Comparison of ENCODE assay signal across 28 mouse cellular contexts in the genomic region with DNA sequence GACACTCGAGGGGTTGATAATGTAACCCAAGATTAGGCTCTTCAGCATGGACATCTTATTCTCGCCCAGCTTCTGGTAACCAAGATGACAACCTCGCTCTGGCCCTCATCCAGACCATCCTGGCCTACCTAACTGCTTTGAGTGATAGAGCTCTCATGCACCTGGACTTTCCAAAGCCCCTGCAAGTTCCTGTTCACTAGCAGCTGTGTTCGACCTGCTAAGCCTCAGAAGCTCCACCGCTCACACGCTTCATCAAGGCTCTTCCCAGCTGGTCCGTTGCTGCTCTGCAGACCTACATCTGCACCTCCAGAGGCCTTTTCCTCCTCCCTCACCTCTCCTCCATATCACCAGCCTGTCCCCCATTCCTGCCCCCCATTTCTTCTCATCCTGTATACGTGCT.
"Had no signal": no experiment of that assay in that cellular context is flagged by ENCODE, and none has a peak within 500 bp of the region (broad histone marks: within the 10 kb centered on the region; RNA-seq: fewer than 3 reads in every experiment).

No protein-coding gene starts in this region.

- ATAC-seq: forebrain, embryonic 13.5 days; forebrain, embryonic 14.5 days; forebrain, embryonic 15.5 days; forebrain, embryonic 16.5 days; forebrain, postnatal 0 days had no signal

- H3K27me3 ChIP-seq: embryonic facial prominence, embryonic 12.5 days; embryonic facial prominence, embryonic 13.5 days; embryonic facial prominence, embryonic 15.5 days; forebrain, embryonic 12.5 days; forebrain, embryonic 13.5 days; forebrain, embryonic 15.5 days had no signal

- H3K36me3 ChIP-seq: embryonic facial prominence, embryonic 10.5 days; embryonic facial prominence, embryonic 12.5 days; embryonic facial prominence, embryonic 13.5 days; embryonic facial prominence, embryonic 15.5 days; forebrain, embryonic 10.5 days; forebrain, embryonic 12.5 days; forebrain, embryonic 15.5 days had no signal

- H3K4me3 ChIP-seq: embryonic facial prominence, embryonic 10.5 days; embryonic facial prominence, embryonic 12.5 days; embryonic facial prominence, embryonic 13.5 days; embryonic facial prominence, embryonic 15.5 days; erythroblast, embryonic 14.5 days; forebrain, embryonic 10.5 days; forebrain, embryonic 12.5 days; forebrain, embryonic 13.5 days; forebrain, embryonic 15.5 days; gastrocnemius, adult 2 months had no signal

- H3K9me3 ChIP-seq: embryonic facial prominence, embryonic 10.5 days; embryonic facial prominence, embryonic 12.5 days; embryonic facial prominence, embryonic 13.5 days; embryonic facial prominence, embryonic 15.5 days; forebrain, embryonic 10.5 days; forebrain, embryonic 12.5 days; forebrain, embryonic 13.5 days; forebrain, embryonic 15.5 days had no signal

- H3K27ac ChIP-seq: embryonic facial prominence, embryonic 10.5 days; embryonic facial prominence, embryonic 12.5 days; embryonic facial prominence, embryonic 13.5 days; embryonic facial prominence, embryonic 15.5 days; forebrain, embryonic 10.5 days; forebrain, embryonic 12.5 days; forebrain, embryonic 13.5 days; forebrain, embryonic 15.5 days; gastrocnemius, adult 2 months had no signal

- H3K4me2 ChIP-seq: embryonic facial prominence, embryonic 12.5 days; embryonic facial prominence, embryonic 13.5 days; embryonic facial prominence, embryonic 15.5 days; forebrain, embryonic 12.5 days; forebrain, embryonic 13.5 days; forebrain, embryonic 15.5 days had no signal

- H3K9ac ChIP-seq: embryonic facial prominence, embryonic 12.5 days; embryonic facial prominence, embryonic 13.5 days; embryonic facial prominence, embryonic 15.5 days; forebrain, embryonic 12.5 days; forebrain, embryonic 13.5 days; forebrain, embryonic 15.5 days; forebrain, postnatal 0 days had no signal

- DNase-seq: cerebellum, adult 18-20 months; cerebellum, adult 2 months; cerebellum, adult 8-10 months; cerebellum, adult 9-10 months; cerebellum, adult 9-11 months; cerebellum, postnatal 10 days; cerebellum, postnatal 14 days; cerebellum, postnatal 25 days; cerebellum, postnatal 36 days; embryo, embryonic 11 days; forebrain, postnatal 0 days; gastrocnemius, adult 2 months; gastrocnemius, postnatal 10 days; gastrocnemius, postnatal 14 days; gastrocnemius, postnatal 25 days; gastrocnemius, postnatal 36 days; heart, adult 18-20 months had no signal
